Mouse (Mus musculus) heart, postnatal 4 days (tissue): ENCODE data around the gene B4galnt3. TPM values are rescaled to one million over a fixed set of nuclear protein-coding genes. Genes with fewer than 3 reads are reported as not detected.

ENCODE experiments used
- DNase-seq: peaks from one replicate; pipeline ENCODE4 v3.0.0; 2021
- total RNA-seq, 2 experiments: library from RNA; stranded (reverse); gene quantifications; 2 replicates each; pipeline ENCODE4 v1.2.3; 2021

The B4galnt3 gene
- total RNA-seq, 2 experiments from 2014 or later = 0.65 to 0.81 TPM

GRCm38 (mm10) chr6:120216702-120217101, 77.7 kb downstream of the B4galnt3 start:
- DNase-seq = no peak

- no peak for DNase-seq
Observed at GRCm38 (mm10) chr6:120211536-120211935, 82.8 kb downstream of the B4galnt3 start.

- no peak for DNase-seq
Observed at GRCm38 (mm10) chr6:120206586-120206985, 87.8 kb downstream of the B4galnt3 start.

GRCm38 (mm10) chr6:120202406-120202805, 92.0 kb downstream of the B4galnt3 start:
- DNase-seq = no peak

- DNase-seq = no peak
Observed at GRCm38 (mm10) chr6:120201956-120202355, 92.4 kb downstream of the B4galnt3 start.

- no peak for DNase-seq
Observed at GRCm38 (mm10) chr6:120199638-120200394, 94.5 kb downstream of the B4galnt3 start.

GRCm38 (mm10) chr6:120197964-120198363, 96.4 kb downstream of the B4galnt3 start:
- peak; percentile 86 for DNase-seq

GRCm38 (mm10) chr6:120196837-120197236, 97.5 kb downstream of the B4galnt3 start:
- DNase-seq = peak; percentile 64

GRCm38 (mm10) chr6:120194963-120195362, 99.4 kb downstream of the B4galnt3 start:
- DNase-seq = peak; percentile 45

GRCm38 (mm10) chr6:120194305-120194704, 100.1 kb downstream of the B4galnt3 start:
- no peak for DNase-seq

GRCm38 (mm10) chr6:120193793-120194192, 100.6 kb downstream of the B4galnt3 start:
- DNase-seq = no peak

- DNase-seq = peak; percentile 91
Observed at GRCm38 (mm10) chr6:120193174-120193573, 101.2 kb downstream of the B4galnt3 start.

- DNase-seq = peak; percentile 84
Observed at GRCm38 (mm10) chr6:120192211-120192870, 102.0 kb downstream of the B4galnt3 start.

- no peak for DNase-seq
Observed at GRCm38 (mm10) chr6:120191396-120192170, 102.8 kb downstream of the B4galnt3 start.

GRCm38 (mm10) chr6:120190912-120191311, 103.4 kb downstream of the B4galnt3 start:
- DNase-seq = no peak

GRCm38 (mm10) chr6:120190365-120190764, 104.0 kb downstream of the B4galnt3 start:
- DNase-seq = no peak

GRCm38 (mm10) chr6:120189287-120189686, 105.1 kb downstream of the B4galnt3 start:
- no peak for DNase-seq

- peak; percentile 47 for DNase-seq
Observed at GRCm38 (mm10) chr6:120188376-120189235, 105.8 kb downstream of the B4galnt3 start.

- no peak for DNase-seq
Observed at GRCm38 (mm10) chr6:120187587-120188176, 106.7 kb downstream of the B4galnt3 start.

GRCm38 (mm10) chr6:120186594-120186993, 107.8 kb downstream of the B4galnt3 start:
- DNase-seq = no peak

- no peak for DNase-seq
Observed at GRCm38 (mm10) chr6:120185756-120186155, 108.6 kb downstream of the B4galnt3 start.
